ENCODE assay signal across 23 mouse cellular contexts in genomic region chr7:97423754-97424153, GRCm38 (mm10). TPM values are rescaled to one million over a fixed set of nuclear protein-coding genes. Genes with fewer than 3 reads are reported as not detected.
DNase-seq lines count a peak whose midpoint lies in the region; ATAC-seq and TF ChIP-seq lines count a peak whose summit lies in the region.
"Had no signal": no experiment of that assay in that cellular context is flagged by ENCODE, and none has a peak within 500 bp of the region (broad histone marks: within the 10 kb centered on the region; RNA-seq: fewer than 3 reads in every experiment).

No protein-coding gene starts in this region.

- H3K27ac ChIP-seq in kidney, embryonic 15.5 days: no peak overlapping the region
- H3K27ac ChIP-seq in liver, postnatal 0 days (ENCODE audit: low read depth): no peak overlapping the region
- H3K27ac ChIP-seq: embryonic facial prominence, embryonic 12.5 days; forebrain, embryonic 15.5 days; heart, embryonic 10.5 days; hindbrain, embryonic 13.5 days; hindbrain, postnatal 0 days had no signal

- no peaks in the 10 kb centered on the region for H3K27me3 ChIP-seq in kidney, embryonic 15.5 days
- H3K27me3 ChIP-seq in liver, postnatal 0 days (ENCODE audit: insufficient read depth, low read length): no peaks in the 10 kb centered on the region
- H3K27me3 ChIP-seq: embryonic facial prominence, embryonic 12.5 days; forebrain, embryonic 15.5 days; hindbrain, embryonic 13.5 days had no signal

- no peak for ATAC-seq in kidney, embryonic 15.5 days (replicated peaks; ENCODE audit: low FRiP score)
- ATAC-seq in liver, postnatal 0 days: peak; percentile 85
- ATAC-seq: CD4-positive, CD25-positive, alpha-beta regulatory T cell, adult 4 months; hindbrain, postnatal 0 days had no signal

- no peak overlapping the region for H3K4me3 ChIP-seq in kidney, embryonic 15.5 days (replicated peaks)
- no peak overlapping the region for H3K4me3 ChIP-seq in liver, postnatal 0 days (ENCODE audit: low read depth, low read length)
- H3K4me3 ChIP-seq: embryonic facial prominence, embryonic 12.5 days; forebrain, embryonic 15.5 days; heart, embryonic 10.5 days; hindbrain, embryonic 13.5 days had no signal

- no peak for TF ChIP-seq CTCF in liver, postnatal 0 days (IDR thresholded peaks at IDR 0.05; ENCODE audit: low read depth)

- H3K4me2 ChIP-seq in kidney, embryonic 15.5 days: no peak overlapping the region
- no peak overlapping the region for H3K4me2 ChIP-seq in liver, postnatal 0 days (ENCODE audit: low read depth, low read length)
- H3K4me2 ChIP-seq: embryonic facial prominence, embryonic 12.5 days; forebrain, embryonic 15.5 days; hindbrain, embryonic 13.5 days had no signal

- DNase-seq in adrenal gland, adult (ENCODE audit: inconsistent age in 2 of 2, low spot score in 1 of 2): peak; percentile 7 to 59
- DNase-seq in adrenal gland, postnatal 4 days (ENCODE audit: low spot score in 2 of 2): no peak
- peak; percentile 70 for DNase-seq in kidney, adult 11 months
- peak; percentile 44 to 83 for DNase-seq in kidney, postnatal 25 days
- DNase-seq in kidney, adult 18-20 months: no peak
- peak; percentile 46 for DNase-seq in liver, postnatal 0 days
- no peak for DNase-seq in liver
- DNase-seq: adrenal gland, postnatal 10 days; B cell, adult 2 months; cerebellum, adult 2 months; cerebellum, postnatal 25 days; gastrocnemius, postnatal 36 days; heart, adult 18-20 months; heart, postnatal 10 days had no signal

- no peak overlapping the region for H3K9ac ChIP-seq in kidney, embryonic 15.5 days
- H3K9ac ChIP-seq in liver, postnatal 0 days (replicated peaks): 0 out of 2 replicates have a peak overlapping the region, but pooled peaks have one; percentile 6
- H3K9ac ChIP-seq: embryonic facial prominence, embryonic 12.5 days; forebrain, embryonic 15.5 days; hindbrain, embryonic 13.5 days had no signal

- no peaks in the 10 kb centered on the region for H3K9me3 ChIP-seq in kidney, embryonic 15.5 days (replicated peaks)
- H3K9me3 ChIP-seq in liver, postnatal 0 days (ENCODE audit: low read length): no peaks in the 10 kb centered on the region
- H3K9me3 ChIP-seq: embryonic facial prominence, embryonic 12.5 days; forebrain, embryonic 15.5 days; G1E; heart, embryonic 10.5 days; hindbrain, embryonic 13.5 days had no signal

- TF ChIP-seq EP300 in liver, postnatal 0 days (IDR thresholded peaks at IDR 0.05; ENCODE audit: low read depth): no peak

- WGBS in kidney, embryonic 15.5 days: 61% methylated on average over 5 of the region's 5 CpGs
- 41% methylated on average over 5 of the region's 5 CpGs for WGBS in liver, postnatal 0 days (ENCODE audit: insufficient replicate concordance)

- H3K36me3 ChIP-seq in kidney, embryonic 15.5 days: no peaks in the 10 kb centered on the region
- H3K36me3 ChIP-seq in liver, postnatal 0 days (replicated peaks; ENCODE audit: insufficient read depth, low read length): no peaks in the 10 kb centered on the region
- H3K36me3 ChIP-seq: embryonic facial prominence, embryonic 12.5 days; forebrain, embryonic 15.5 days; G1E; heart, embryonic 10.5 days; hindbrain, embryonic 13.5 days had no signal

- 0 out of 2 replicates have a peak, but pooled peaks cover 2% of the 10 kb centered on the region for H3K4me1 ChIP-seq in kidney, embryonic 15.5 days
- peaks cover 6% of the 10 kb centered on the region for H3K4me1 ChIP-seq in liver, postnatal 0 days (ENCODE audit: insufficient read depth)
- H3K4me1 ChIP-seq: embryonic facial prominence, embryonic 12.5 days had no signal

RNA-seq across cellular contexts. Expression of gene Thrsp, which starts 6.2 kb away (rescaled TPM):
- 10 to 100 TPM; 36.9 to 51.7 TPM for total RNA-seq in adrenal gland, postnatal 4 days (2021)
- 0.72 and 1.0 TPM in 2 replicates for polyA plus RNA-seq in kidney, embryonic 15.5 days (2015; fragmentation: Nextera tagmentation; extraction: Ambion mirVana)
- polyA plus RNA-seq in liver, postnatal 0 days (2015; fragmentation: Nextera tagmentation; extraction: Ambion mirVana): 2.0 and 2.1 TPM in 2 replicates
- total RNA-seq: hematopoietic stem cell, adult 5-6 weeks had no signal
- polyA plus RNA-seq: G1E had no signal

RNA-seq across cellular contexts. Expression of gene Ndufc2, which starts 24.0 kb away (rescaled TPM):
- 100 to 1,000 TPM; 314 to 350 TPM for total RNA-seq in adrenal gland, postnatal 4 days (2021)
- polyA plus RNA-seq in kidney, embryonic 15.5 days (2015; fragmentation: Nextera tagmentation; extraction: Ambion mirVana): 359 and 418 TPM in 2 replicates
- 323 and 339 TPM in 2 replicates for polyA plus RNA-seq in liver, postnatal 0 days (2015; fragmentation: Nextera tagmentation; extraction: Ambion mirVana)

RNA-seq across cellular contexts. Expression of gene Kctd14, which starts 27.4 kb away (rescaled TPM):
- 1 to 10 TPM; 3.6 to 4.5 TPM for total RNA-seq in adrenal gland, postnatal 4 days (2021)
- polyA plus RNA-seq in kidney, embryonic 15.5 days (2015; fragmentation: Nextera tagmentation; extraction: Ambion mirVana): 2.0 and 2.3 TPM in 2 replicates
- polyA plus RNA-seq in liver, postnatal 0 days (2015; fragmentation: Nextera tagmentation; extraction: Ambion mirVana): 3.9 and 5.0 TPM in 2 replicates
- total RNA-seq: gastrocnemius, postnatal 36 days had no signal
- polyA plus RNA-seq: G1E had no signal

RNA-seq across cellular contexts. Expression of gene Alg8, which starts 52.3 kb away (rescaled TPM):
- total RNA-seq in adrenal gland, postnatal 4 days (2021): 10 to 100 TPM; 19.3 to 20.3 TPM
- polyA plus RNA-seq in kidney, embryonic 15.5 days (2015; fragmentation: Nextera tagmentation; extraction: Ambion mirVana): 49.3 and 51.7 TPM in 2 replicates
- polyA plus RNA-seq in liver, postnatal 0 days (2015; fragmentation: Nextera tagmentation; extraction: Ambion mirVana): 14.5 and 16.2 TPM in 2 replicates

RNA-seq across cellular contexts. Expression of gene Ints4, which starts 57.0 kb away (rescaled TPM):
- 10 to 100 TPM; 64.5 to 68.4 TPM for total RNA-seq in adrenal gland, postnatal 4 days (2021)
- polyA plus RNA-seq in kidney, embryonic 15.5 days (2015; fragmentation: Nextera tagmentation; extraction: Ambion mirVana): 50.2 and 53.5 TPM in 2 replicates
- 10.3 TPM in 2 replicates for polyA plus RNA-seq in liver, postnatal 0 days (2015; fragmentation: Nextera tagmentation; extraction: Ambion mirVana)

Comparison
In these comparisons a context has a peak if more than half of its experiments do, and no peak if none do; other contexts are left out.
1. DNase-seq: peak in adrenal gland, adult (2 of 2), kidney, adult 11 months (single experiment), kidney, postnatal 25 days (2 of 2) and liver, postnatal 0 days (single experiment); none in adrenal gland, postnatal 4 days (0 of 2), kidney, adult 18-20 months (single experiment) and liver (single experiment).